Mouse (Mus musculus) stomach, postnatal 0 days (tissue): Measurements from ENCODE around the gene Zscan10.

ENCODE experiments used
- CTCF ChIP-seq: IDR thresholded peaks from 2 replicates; pipeline ENCODE4 v1.5.1; 2016; ENCODE audit warnings: antibody characterized with exemption, low read depth, mild to moderate bottlenecking, moderate library complexity
- EP300 ChIP-seq: optimal IDR thresholded peaks from 2 replicates; pipeline ENCODE3; 2016; ENCODE audit warnings: antibody characterized with exemption

DNA sequence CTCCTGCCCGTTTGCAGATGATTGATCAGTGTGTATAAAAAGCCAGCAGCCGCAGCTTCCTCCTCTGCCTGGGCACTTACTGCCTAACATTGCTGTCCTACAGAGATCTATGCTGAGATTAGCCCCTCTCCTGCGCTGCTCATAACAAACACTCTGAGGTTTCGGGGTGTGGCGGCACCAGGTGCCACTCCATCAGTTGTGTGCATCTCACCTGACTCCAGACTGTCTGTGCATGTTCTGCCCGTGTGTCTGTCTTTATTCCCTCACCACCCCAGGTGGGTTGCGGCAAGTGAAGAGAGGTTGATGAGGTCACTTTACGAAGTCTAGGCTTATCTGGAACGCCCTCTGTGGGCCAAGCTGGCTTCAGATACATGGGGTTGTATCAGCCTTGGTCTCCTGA lies 16.4 kb downstream of the Zscan10 start:
- TF ChIP-seq CTCF = no peak
- no peak for TF ChIP-seq EP300
